Mouse (Mus musculus) neural tube, embryonic 14.5 days (tissue): ENCODE measurements around the gene Piezo1. TPM values are rescaled to one million over a fixed set of nuclear protein-coding genes. Genes with fewer than 3 reads are reported as not detected.
A peak's percentile ranks its signal among the peaks of the same experiment; 100 is the strongest.

Experiments
- ATAC-seq: fragments of 200-750 bp; cut with Nextera tagmentation; 2 replicates; pipeline ENCODE4 v1.8.0; 2017; ENCODE audit warnings: low read depth, mild to moderate bottlenecking, moderate TSS enrichment, moderate library complexity
- H3K27ac ChIP-seq: fragments of 300-500 bp; sonication (generic); 2 replicates; pipeline ENCODE4 v1.5.1; 2014; ENCODE audit warnings: low read depth, mild to moderate bottlenecking, control low read depth, low read length, moderate library complexity, mixed read lengths
- H3K27me3 ChIP-seq: fragments of 300-500 bp; sonication (generic); 2 replicates; pipeline ENCODE4 v1.6.1; 2014; ENCODE audit warnings: low read length; ENCODE audit not compliant: control insufficient read depth, insufficient read depth
- H3K36me3 ChIP-seq: fragments of 300-500 bp; sonication (generic); 2 replicates; pipeline ENCODE4 v1.6.1; 2014; ENCODE audit warnings: low read length, mixed read lengths; ENCODE audit not compliant: control insufficient read depth, insufficient read depth
- H3K4me1 ChIP-seq: fragments of 300-500 bp; sonication (generic); 2 replicates; pipeline ENCODE4 v1.6.1; 2014; ENCODE audit warnings: low read length; ENCODE audit not compliant: control insufficient read depth, insufficient read depth
- H3K4me2 ChIP-seq: fragments of 300-500 bp; sonication (generic); 2 replicates; pipeline ENCODE4 v1.6.1; 2014; ENCODE audit warnings: mild to moderate bottlenecking, low read depth, low read length, control low read depth
- H3K4me3 ChIP-seq: fragments of 300-500 bp; sonication (generic); 2 replicates; pipeline ENCODE4 v1.5.1; 2014; ENCODE audit warnings: low read depth, low read length, control low read depth, mixed read lengths
- H3K9ac ChIP-seq: fragments of 300-500 bp; sonication (generic); replicated peaks from 2 replicates; pipeline ENCODE4 v1.6.1; 2014; ENCODE audit warnings: low read depth, mild to moderate bottlenecking, control low read depth, low read length, mixed read lengths
- H3K9me3 ChIP-seq: fragments of 300-500 bp; sonication (generic); 2 replicates; pipeline ENCODE4 v1.6.1; 2016; ENCODE audit warnings: low read length; ENCODE audit not compliant: control insufficient read depth
- WGBS: fragments of 180-500 bp; shearing (Covaris S2); extraction: QIAGEN DNeasy Blood & Tissue Kit; methylation state at CpG from one replicate; pipeline ENCODE4 v1.1.7; 2014; 5-methylcytosine and 5-hydroxymethylcytosine counted together
- polyA plus RNA-seq: library from polyadenylated mRNA; unstranded; fragments of >200 nt; fragmentation: Nextera tagmentation; extraction: Ambion mirVana; gene quantifications from 2 replicates; pipeline ENCODE4 v1.2.1, GENCODE M21; 2014

Piezo1 gene
- polyA plus RNA-seq, 1 experiment from 2014 or later, result 1.2 TPM

DNA sequence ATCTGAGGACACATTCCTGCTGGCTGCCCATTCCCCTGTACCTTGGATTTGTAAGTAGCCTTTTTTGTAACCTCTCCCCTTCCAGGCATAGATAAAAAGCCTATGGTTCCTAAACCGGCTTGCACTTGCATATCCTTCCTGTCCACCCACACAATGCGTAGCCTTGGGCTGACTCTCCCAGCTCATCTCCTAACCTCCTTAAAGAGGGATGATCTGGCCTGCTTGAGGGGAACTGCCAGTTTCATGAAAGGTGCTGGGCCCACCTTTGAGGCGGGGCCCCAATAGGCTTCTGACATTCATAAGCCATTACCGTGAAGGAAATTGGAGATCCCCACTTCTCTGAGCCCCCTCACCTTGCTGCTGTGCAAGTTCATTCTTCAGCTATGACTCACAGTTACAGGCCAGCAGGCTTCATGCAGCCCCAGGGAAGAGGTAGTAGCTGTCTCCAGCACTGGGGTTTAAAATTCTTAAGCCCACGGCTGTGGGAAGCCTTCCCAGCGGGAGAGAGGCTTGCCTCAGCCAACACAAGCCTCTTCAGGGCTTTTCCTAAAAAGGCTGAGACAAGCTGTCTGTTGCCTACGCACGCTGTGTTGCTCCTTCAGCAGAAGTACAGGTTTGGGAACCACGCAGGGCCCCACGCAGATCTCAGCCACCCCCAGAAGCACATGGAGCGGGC is 89.5 kb downstream of the Piezo1 start:
- no peak overlapping the region for H3K9ac ChIP-seq
- WGBS, result 64% methylated on average over 11 of the region's 11 CpGs
- no peak overlapping the region for H3K4me3 ChIP-seq

DNA sequence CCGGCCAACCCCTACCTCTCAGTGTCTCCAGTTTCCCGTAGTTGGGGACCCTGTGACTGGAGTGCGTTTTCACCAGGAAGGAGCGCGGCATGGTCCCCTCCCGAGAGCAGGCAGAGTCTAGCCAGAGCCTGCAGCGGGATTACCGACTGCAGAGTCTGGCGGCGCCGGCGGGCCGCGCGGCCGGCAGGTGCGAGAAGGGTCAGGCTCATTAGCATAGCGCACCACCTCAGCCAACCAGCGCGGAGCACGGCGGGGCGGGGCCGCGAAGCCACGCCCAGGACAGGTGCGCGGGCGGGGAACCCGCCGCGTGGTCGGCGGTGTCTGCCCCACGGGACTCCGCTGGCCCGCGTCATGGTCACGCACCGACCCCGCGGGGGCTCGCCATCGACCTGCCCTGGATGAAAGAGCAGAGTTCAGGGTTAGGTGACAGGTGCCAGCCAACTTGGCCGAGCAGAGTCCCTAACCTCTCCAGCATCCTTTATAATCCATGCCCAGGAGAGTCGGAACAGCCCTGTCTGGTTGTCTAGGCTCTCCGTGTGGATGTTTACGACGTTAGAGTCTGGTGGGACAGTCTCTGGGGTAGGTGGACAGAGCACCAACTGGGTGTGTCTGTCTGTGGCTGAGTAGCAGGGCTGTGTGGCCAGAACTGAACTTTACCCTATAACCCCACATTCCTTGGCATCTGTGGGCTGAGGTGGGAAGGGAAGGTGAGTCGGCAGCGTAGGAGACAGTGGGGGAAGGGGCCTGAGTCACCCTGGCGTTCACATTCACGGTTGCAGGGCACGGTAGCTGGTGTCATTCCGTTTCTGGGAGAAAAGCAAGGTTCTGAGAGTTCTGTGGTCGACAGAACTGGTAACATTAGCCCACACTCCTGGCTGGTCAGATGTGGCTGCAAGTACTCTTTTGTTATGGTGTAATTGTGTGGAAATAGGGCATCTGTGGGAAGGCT is 90.3 kb downstream of the Piezo1 start, which contains the start of gene Snai3:
Gene Snai3, minus strand, starts transcription at position 210 of the 949 bp plus-strand sequence.
- WGBS, result 2% methylated on average over 53 of the region's 56 CpGs
- ATAC-seq, result 0 out of 2 replicates have a peak, but pooled peaks have one; percentile 31
- peaks cover 20% of the 10 kb centered on the region for H3K27me3 ChIP-seq

More for the DNA sequence above, 89.5 kb downstream of the Piezo1 start:
- Histone ChIP-seq H3K36me3 (peaks cover under 1% of the 10 kb centered on the region; the same call in 1 of the 2 replicates), H3K4me1 (peaks cover 9% of the 10 kb centered on the region), H3K4me2 (no peak overlapping the region), H3K9me3 (no peaks in the 10 kb centered on the region), H3K27me3 (peaks cover 20% of the 10 kb centered on the region), H3K27ac (no peak overlapping the region)
- no peak for ATAC-seq

DNA sequence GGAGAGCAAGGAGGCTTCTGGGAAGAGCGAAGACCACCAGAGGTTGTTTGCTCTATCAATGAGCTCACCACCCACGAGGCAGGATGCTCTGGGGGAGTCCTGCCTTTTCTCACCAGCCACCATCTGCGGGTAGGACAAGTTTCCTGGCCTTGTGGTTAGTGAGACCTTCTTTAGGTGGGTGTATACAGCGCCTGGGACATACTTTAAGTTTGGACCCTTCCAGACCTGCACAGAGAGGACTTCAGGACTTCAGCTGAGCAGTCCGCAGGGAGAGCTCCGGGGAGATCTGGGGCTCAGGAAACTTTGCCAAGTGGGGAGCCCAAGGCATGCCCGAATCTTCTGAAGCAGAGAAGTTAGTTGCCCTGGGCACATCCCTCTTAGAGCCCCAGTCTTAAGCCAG is 91.1 kb downstream of the Piezo1 start:
- WGBS, result 30% methylated on average over 7 of the region's 7 CpGs
- Histone ChIP-seq H3K9ac (no peak overlapping the region), H3K4me3 (peak overlapping the region; percentile 33; the same call in 1 of the 2 replicates), H3K4me2 (peak overlapping the region; percentile 58; the same call in 1 of the 2 replicates), H3K9me3 (no peaks in the 10 kb centered on the region), H3K27me3 (peaks cover 20% of the 10 kb centered on the region), H3K4me1 (peaks cover 9% of the 10 kb centered on the region), H3K27ac (no peak overlapping the region), H3K36me3 (no peaks in the 10 kb centered on the region)
- ATAC-seq, result no peak

More for the DNA sequence above, 90.3 kb downstream of the Piezo1 start, which contains the start of gene Snai3:
- peak within 1 kb of the TSS; percentile 58 for H3K4me2 ChIP-seq
- H3K27ac ChIP-seq, result no peak within 1 kb of the TSS
- no peaks in the 10 kb centered on the region for H3K36me3 ChIP-seq
- H3K9me3 ChIP-seq, result no peaks in the 10 kb centered on the region
- peaks cover 9% of the 10 kb centered on the region for H3K4me1 ChIP-seq
- peak within 1 kb of the TSS; percentile 33 for H3K4me3 ChIP-seq
- no peak within 1 kb of the TSS for H3K9ac ChIP-seq

DNA sequence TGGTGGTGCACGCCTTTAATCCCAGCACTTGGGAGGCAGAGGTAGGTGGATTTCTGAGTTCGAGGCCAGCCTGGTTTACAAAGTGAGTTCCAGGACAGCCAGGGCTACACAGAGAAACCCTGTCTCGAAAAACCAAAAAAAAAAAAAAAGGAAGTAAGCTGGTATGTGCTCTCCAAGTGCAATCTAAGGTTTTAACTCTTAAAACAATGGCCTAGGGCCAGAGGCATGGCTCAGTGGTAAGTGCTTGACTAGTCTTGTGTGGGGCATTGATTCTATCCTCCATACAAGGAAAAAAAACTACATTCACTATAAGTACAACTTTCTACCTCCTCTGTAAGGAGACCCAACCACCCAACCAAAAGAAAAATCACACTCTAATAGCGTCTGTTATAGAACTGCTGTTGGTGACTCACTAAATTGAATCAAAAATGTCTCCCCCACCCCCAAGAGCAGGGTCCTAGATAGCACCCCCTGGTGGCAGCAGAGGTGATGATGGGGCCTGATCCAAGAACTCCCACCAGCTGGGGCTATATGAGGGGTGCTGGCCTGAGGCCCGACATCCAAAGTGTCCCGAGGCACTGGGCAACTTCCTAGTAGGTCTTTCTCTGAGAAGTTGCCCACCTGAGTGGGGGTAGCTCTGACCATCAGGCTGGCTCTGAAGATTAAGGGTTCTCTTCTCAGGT is 91.8 kb downstream of the Piezo1 start:
- Histone ChIP-seq H3K9me3 (no peaks in the 10 kb centered on the region), H3K27me3 (peaks cover 20% of the 10 kb centered on the region), H3K4me3 (no peak overlapping the region), H3K4me1 (peaks cover 9% of the 10 kb centered on the region), H3K9ac (no peak overlapping the region), H3K36me3 (no peaks in the 10 kb centered on the region), H3K4me2 (no peak overlapping the region), H3K27ac (no peak overlapping the region)
- ATAC-seq, result no peak
- WGBS, result 60% methylated on average over 6 of the region's 6 CpGs

DNA sequence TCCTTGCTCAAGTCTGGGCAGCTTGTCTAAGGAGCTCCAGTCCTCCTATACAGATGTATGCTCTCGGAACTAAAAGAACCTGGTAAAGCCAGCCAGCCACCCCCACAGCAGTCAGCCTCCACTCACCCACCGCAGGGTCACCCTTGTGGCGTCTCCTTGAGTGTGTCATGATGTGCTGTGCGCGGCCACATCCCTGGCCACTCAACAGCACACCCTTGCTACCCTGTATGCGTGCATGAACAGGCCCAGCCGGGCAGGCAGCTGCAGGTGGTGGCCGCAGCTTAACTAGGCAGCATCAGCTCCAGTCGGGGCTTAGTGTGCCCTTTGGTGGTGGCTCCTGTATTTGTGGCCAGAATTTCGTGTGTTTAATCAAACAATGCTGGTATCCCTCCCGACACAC is 94.0 kb downstream of the Piezo1 start:
- WGBS, result 77% methylated on average over 11 of the region's 11 CpGs
- Histone ChIP-seq H3K4me1 (peaks cover 9% of the 10 kb centered on the region), H3K9ac (no peak overlapping the region), H3K4me2 (no peak overlapping the region), H3K27ac (no peak overlapping the region), H3K9me3 (no peaks in the 10 kb centered on the region), H3K27me3 (peaks cover 20% of the 10 kb centered on the region), H3K36me3 (no peaks in the 10 kb centered on the region), H3K4me3 (no peak overlapping the region)
- no peak for ATAC-seq

DNA sequence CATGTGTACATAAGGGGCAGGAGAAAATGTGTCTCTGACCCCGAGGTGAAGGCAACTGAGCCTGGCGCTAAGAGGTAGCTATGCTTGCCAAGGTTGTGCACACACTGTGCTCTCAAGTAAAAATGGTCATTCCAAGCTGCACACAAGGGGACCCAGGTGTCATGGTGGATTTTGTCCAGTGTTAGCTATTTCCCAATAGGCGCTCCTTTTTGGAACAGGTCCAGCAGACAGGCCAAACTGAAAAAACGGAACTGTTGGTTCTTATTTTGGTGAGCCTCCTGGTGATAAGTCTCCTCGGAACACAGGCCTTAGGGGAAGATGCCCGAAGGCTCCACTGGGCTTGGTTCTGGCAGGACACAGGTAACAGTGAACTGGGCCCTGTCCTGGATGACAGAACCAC is 96.7 kb downstream of the Piezo1 start:
- WGBS, result 93% methylated on average over 6 of the region's 6 CpGs
- Histone ChIP-seq H3K4me2 (no peak overlapping the region), H3K27me3 (peaks cover 1% of the 10 kb centered on the region), H3K9ac (no peak overlapping the region), H3K27ac (no peak overlapping the region), H3K4me3 (no peak overlapping the region), H3K4me1 (no peaks in the 10 kb centered on the region), H3K36me3 (no peaks in the 10 kb centered on the region), H3K9me3 (no peaks in the 10 kb centered on the region)
- ATAC-seq, result no peak

DNA sequence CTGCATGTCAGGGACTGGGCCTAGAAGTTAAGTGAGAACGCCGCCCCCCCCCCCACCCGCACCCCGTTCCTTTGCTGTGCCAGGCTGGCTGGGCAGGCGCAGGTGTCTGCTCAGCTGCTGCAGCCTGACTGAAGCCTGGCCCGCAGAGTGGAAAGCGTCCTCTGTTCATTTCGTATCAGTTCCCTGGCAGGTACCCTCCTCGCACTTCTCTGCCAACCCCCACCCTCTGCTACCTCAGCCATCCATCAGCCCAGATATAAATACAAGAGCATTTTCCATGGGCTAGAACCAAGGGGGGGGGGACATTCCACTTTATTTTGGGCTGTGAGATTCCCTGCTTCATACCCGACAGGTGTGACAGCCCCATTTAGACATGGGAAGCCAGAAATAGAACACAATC is 99.0 kb downstream of the Piezo1 start:
- Histone ChIP-seq H3K4me2 (no peak overlapping the region), H3K27me3 (no peaks in the 10 kb centered on the region), H3K27ac (no peak overlapping the region), H3K9ac (no peak overlapping the region), H3K4me3 (no peak overlapping the region), H3K9me3 (no peaks in the 10 kb centered on the region), H3K4me1 (no peaks in the 10 kb centered on the region), H3K36me3 (no peaks in the 10 kb centered on the region)
- 96% methylated on average over 10 of the region's 10 CpGs for WGBS
- ATAC-seq, result no peak

DNA sequence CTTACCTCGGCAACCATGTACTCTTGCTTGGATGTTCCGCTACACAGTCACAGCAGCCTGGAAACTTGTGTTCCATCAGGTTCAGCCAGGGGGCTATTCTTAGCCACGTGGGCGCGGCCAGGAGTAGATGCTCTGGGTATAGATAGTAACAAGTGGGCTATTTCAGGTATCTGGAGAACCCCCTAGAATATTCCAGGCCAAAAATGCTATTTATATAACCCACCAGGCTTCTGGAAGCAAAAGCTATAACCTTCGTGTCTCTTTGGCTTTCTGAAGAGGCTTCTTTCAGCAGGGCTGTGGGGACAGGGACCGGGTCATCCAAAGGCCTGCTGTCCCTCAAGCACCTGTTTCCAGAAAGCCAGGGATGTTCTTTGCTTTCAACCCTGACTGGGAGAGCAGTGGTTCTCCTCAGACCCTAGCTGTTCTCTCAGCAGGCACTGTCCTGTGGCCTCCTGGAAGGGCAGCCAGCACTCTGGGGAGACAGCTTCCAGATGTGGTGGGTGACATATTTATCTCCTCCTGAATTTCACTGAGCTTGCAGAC is 99.9 kb downstream of the Piezo1 start:
- H3K4me2 ChIP-seq, result no peak overlapping the region
- H3K27me3 ChIP-seq, result no peaks in the 10 kb centered on the region
- no peaks in the 10 kb centered on the region for H3K9me3 ChIP-seq

More for the DNA sequence above, 99.9 kb downstream of the Piezo1 start:
- H3K4me3 ChIP-seq, result no peak overlapping the region
- no peak overlapping the region for H3K9ac ChIP-seq
- ATAC-seq, result no peak
- H3K27ac ChIP-seq, result no peak overlapping the region
- no peaks in the 10 kb centered on the region for H3K36me3 ChIP-seq
- no peaks in the 10 kb centered on the region for H3K4me1 ChIP-seq
- 87% methylated on average over 7 of the region's 7 CpGs for WGBS
